10 mouse cellular contexts compared by ENCODE assay signal in genomic region chr1:132511521-132511920, GRCm38 (mm10). TPM values are rescaled to one million over a fixed set of nuclear protein-coding genes. Genes with fewer than 3 reads are reported as not detected.
A peak's percentile ranks its signal among the peaks of the same experiment; 100 is the strongest.
DNase-seq lines count a peak whose midpoint lies in the region; ATAC-seq and TF ChIP-seq lines count a peak whose summit lies in the region.
"Had no signal": no experiment of that assay in that cellular context is flagged by ENCODE, and none has a peak within 500 bp of the region (broad histone marks: within the 10 kb centered on the region; RNA-seq: fewer than 3 reads in every experiment).

No protein-coding gene starts in this region.

- DNase-seq in kidney, adult 8-10 months, result no peak
- DNase-seq in cerebellum, adult 2 months, result peak; percentile 28 to 41
- peak; percentile 43 for DNase-seq in forelimb bud, embryonic 11.5 days (ENCODE audit: low read depth, low spot score)
- peak; percentile 51 for DNase-seq in midbrain, embryonic 14.5 days
- DNase-seq in embryo, embryonic 11 days, result no peak
- DNase-seq in gastrocnemius, postnatal 25 days, result no peak

- no peaks in the 10 kb centered on the region for H3K9me3 ChIP-seq in kidney, embryonic 15.5 days (replicated peaks)
- H3K9me3 ChIP-seq in midbrain, embryonic 14.5 days (ENCODE audit: control insufficient read depth, low read length), result no peaks in the 10 kb centered on the region
- H3K9me3 ChIP-seq in intestine, postnatal 0 days (ENCODE audit: control insufficient read depth), result no peaks in the 10 kb centered on the region
- H3K9me3 ChIP-seq: heart, embryonic 12.5 days had no signal

- H3K4me3 ChIP-seq in kidney, embryonic 15.5 days (replicated peaks), result no peak overlapping the region
- no peak overlapping the region for H3K4me3 ChIP-seq in cerebellum, adult 2 months (replicated peaks; ENCODE audit: insufficient read depth, low read depth, low read length)
- no peak overlapping the region for H3K4me3 ChIP-seq in midbrain, embryonic 14.5 days (replicated peaks; ENCODE audit: low read depth, low read length)
- no peak overlapping the region for H3K4me3 ChIP-seq in intestine, postnatal 0 days (ENCODE audit: low read depth, low read length)
- H3K4me3 ChIP-seq: erythroblast, embryonic 14.5 days; heart, embryonic 12.5 days had no signal

- peaks cover 23% of the 10 kb centered on the region for H3K36me3 ChIP-seq in kidney, embryonic 15.5 days
- H3K36me3 ChIP-seq in midbrain, embryonic 14.5 days (ENCODE audit: control insufficient read depth, insufficient read depth, low read length), result peaks cover 44% of the 10 kb centered on the region
- H3K36me3 ChIP-seq in intestine, postnatal 0 days (ENCODE audit: control insufficient read depth, insufficient read depth), result peaks cover 14% of the 10 kb centered on the region

- no peak for TF ChIP-seq CTCF in cerebellum, adult 2 months (IDR thresholded peaks at IDR 0.05; ENCODE audit: borderline replicate concordance, insufficient read depth, low read depth, low read length)
- TF ChIP-seq CTCF in intestine, postnatal 0 days (IDR thresholded peaks at IDR 0.05; ENCODE audit: low read depth), result no peak

- 24% methylated on average over 8 of the region's 8 CpGs for WGBS in kidney, embryonic 15.5 days
- WGBS in cerebellum, adult 2 months, result 41% methylated on average over 8 of the region's 8 CpGs
- WGBS in midbrain, embryonic 14.5 days, result 46% methylated on average over 8 of the region's 8 CpGs
- WGBS in intestine, postnatal 0 days, result 34% methylated on average over 8 of the region's 8 CpGs

- TF ChIP-seq POLR2A in cerebellum, adult 2 months (IDR thresholded peaks at IDR 0.05; ENCODE audit: borderline replicate concordance, insufficient read depth, low read length), result no peak

- no peaks in the 10 kb centered on the region for H3K27me3 ChIP-seq in kidney, embryonic 15.5 days
- no peaks in the 10 kb centered on the region for H3K27me3 ChIP-seq in cerebellum, adult 2 months (ENCODE audit: control insufficient read depth, insufficient read depth, low read length)
- no peaks in the 10 kb centered on the region for H3K27me3 ChIP-seq in midbrain, embryonic 14.5 days (ENCODE audit: control insufficient read depth, insufficient read depth, low read length)
- no peaks in the 10 kb centered on the region for H3K27me3 ChIP-seq in intestine, postnatal 0 days (replicated peaks; ENCODE audit: control insufficient read depth, insufficient read depth, low read length)

- no peak overlapping the region for H3K4me2 ChIP-seq in kidney, embryonic 15.5 days
- H3K4me2 ChIP-seq in midbrain, embryonic 14.5 days (ENCODE audit: low read length), result no peak overlapping the region
- H3K4me2 ChIP-seq in intestine, postnatal 0 days (replicated peaks; ENCODE audit: low read depth), result no peak overlapping the region
- H3K4me2 ChIP-seq: heart, embryonic 12.5 days had no signal

- H3K9ac ChIP-seq in kidney, embryonic 15.5 days, result no peak overlapping the region
- no peak overlapping the region for H3K9ac ChIP-seq in midbrain, embryonic 14.5 days (replicated peaks; ENCODE audit: low read length)
- no peak overlapping the region for H3K9ac ChIP-seq in intestine, postnatal 0 days (ENCODE audit: low read depth, low read length)
- H3K9ac ChIP-seq: heart, embryonic 12.5 days had no signal

- ATAC-seq in kidney, embryonic 15.5 days (replicated peaks; ENCODE audit: low FRiP score), result peak; percentile 77
- ATAC-seq in midbrain, embryonic 14.5 days (ENCODE audit: low FRiP score, low TSS enrichment), result peak; percentile 31; the same call in 1 of the 2 replicates
- no peak for ATAC-seq in intestine, postnatal 0 days

- H3K27ac ChIP-seq in kidney, embryonic 15.5 days, result peak overlapping the region; percentile 37
- H3K27ac ChIP-seq in cerebellum, adult 2 months (ENCODE audit: insufficient read depth, low read length), result peak overlapping the region; percentile 15; the same call in 1 of the 2 replicates
- H3K27ac ChIP-seq in midbrain, embryonic 14.5 days (replicated peaks; ENCODE audit: low read depth, low read length), result peak overlapping the region; percentile 55; the same call in 1 of the 2 replicates
- no peak overlapping the region for H3K27ac ChIP-seq in intestine, postnatal 0 days (ENCODE audit: low read depth, low read length)

- peaks cover 18% of the 10 kb centered on the region for H3K4me1 ChIP-seq in kidney, embryonic 15.5 days
- H3K4me1 ChIP-seq in cerebellum, adult 2 months (ENCODE audit: control insufficient read depth, insufficient read depth, low read length), result peaks cover 38% of the 10 kb centered on the region
- no peaks in the 10 kb centered on the region for H3K4me1 ChIP-seq in midbrain, embryonic 14.5 days (ENCODE audit: control insufficient read depth, insufficient read depth, low read length)
- H3K4me1 ChIP-seq in intestine, postnatal 0 days (replicated peaks; ENCODE audit: control insufficient read depth, insufficient read depth, low read length), result no peaks in the 10 kb centered on the region
- H3K4me1 ChIP-seq: heart, embryonic 12.5 days had no signal

RNA-seq across cellular contexts. Expression of gene Tmem81, which starts 5.5 kb away (rescaled TPM):
- polyA plus RNA-seq in kidney, embryonic 15.5 days (2015; fragmentation: Nextera tagmentation; extraction: Ambion mirVana), result 1.5 and 1.6 TPM in 2 replicates
- polyA plus RNA-seq in cerebellum, adult 2 months (2012; rRNA removed), result 5.3 and 6.1 TPM in 2 replicates
- 1.1 and 1.3 TPM in 2 replicates for polyA plus RNA-seq in midbrain, embryonic 14.5 days (2014; fragmentation: Nextera tagmentation; extraction: Ambion mirVana)
- 2.9 and 3.1 TPM in 2 replicates for polyA plus RNA-seq in intestine, postnatal 0 days (2015; fragmentation: Nextera tagmentation; extraction: Ambion mirVana)
- total RNA-seq in gastrocnemius, postnatal 25 days (2021), result 1 to 10 TPM in 1 of 2 experiments, under 1 TPM in 1; 0.94 to 1.2 TPM

RNA-seq across cellular contexts. Expression of gene Cntn2, which starts 31.5 kb away (rescaled TPM):
- polyA plus RNA-seq in kidney, embryonic 15.5 days (2015; fragmentation: Nextera tagmentation; extraction: Ambion mirVana), result 0.30 and 0.82 TPM in 2 replicates
- 165 and 168 TPM in 2 replicates for polyA plus RNA-seq in cerebellum, adult 2 months (2012; rRNA removed)
- polyA plus RNA-seq in midbrain, embryonic 14.5 days (2014; fragmentation: Nextera tagmentation; extraction: Ambion mirVana), result 36.9 and 65.3 TPM in 2 replicates
- 0.14 and 0.29 TPM in 2 replicates for polyA plus RNA-seq in intestine, postnatal 0 days (2015; fragmentation: Nextera tagmentation; extraction: Ambion mirVana)
- under 1 TPM; 0.05 to 0.35 TPM for total RNA-seq in gastrocnemius, postnatal 25 days (2021)

RNA-seq across cellular contexts. Expression of gene Rbbp5, which starts 34.4 kb away (rescaled TPM):
- polyA plus RNA-seq in kidney, embryonic 15.5 days (2015; fragmentation: Nextera tagmentation; extraction: Ambion mirVana), result 48.1 and 49.7 TPM in 2 replicates
- polyA plus RNA-seq in cerebellum, adult 2 months (2012; rRNA removed), result 68.1 and 72.4 TPM in 2 replicates
- polyA plus RNA-seq in midbrain, embryonic 14.5 days (2014; fragmentation: Nextera tagmentation; extraction: Ambion mirVana), result 38.2 and 48.6 TPM in 2 replicates
- 14.5 and 16.6 TPM in 2 replicates for polyA plus RNA-seq in intestine, postnatal 0 days (2015; fragmentation: Nextera tagmentation; extraction: Ambion mirVana)
- 10 to 100 TPM; 17.6 to 21.4 TPM for total RNA-seq in gastrocnemius, postnatal 25 days (2021)

Comparison
In these comparisons a context has a peak if more than half of its experiments do, and no peak if none do; other contexts are left out.
1. DNase-seq: peak in cerebellum, adult 2 months (2 of 2), forelimb bud, embryonic 11.5 days (single experiment) and midbrain, embryonic 14.5 days (single experiment); none in kidney, adult 8-10 months (0 of 2), embryo, embryonic 11 days (single experiment) and gastrocnemius, postnatal 25 days (single experiment).
2. RNA of gene Cntn2, which starts 31.5 kb away (polyA plus RNA-seq): 165 to 168 TPM in cerebellum, adult 2 months and 36.9 to 65.3 TPM in midbrain, embryonic 14.5 days; 0.30 to 0.82 TPM in kidney, embryonic 15.5 days and 0.14 to 0.29 TPM in intestine, postnatal 0 days; every median in the first group is over 10 times any median in the second.